Mouse (Mus musculus): ENCODE data around the gene Ccdc60.
"Not testable (repeated sequence)": the region's sequence is repeated elsewhere in the genome, so short reads cannot be mapped to it uniquely, and the experiment has no call there.

Ccdc60 gene

GRCm38 (mm10) chr5:116194499-116194898, 94.3 kb downstream of the Ccdc60 start:
- DNase-seq (ENCODE audit: low spot score in 2 of 2), result no peak

GRCm38 (mm10) chr5:116192693-116193092, 96.1 kb downstream of the Ccdc60 start:
- no peak for DNase-seq (ENCODE audit: low spot score in 2 of 2)

- DNase-seq (ENCODE audit: low spot score in 2 of 2), result no peak
These were observed 97.2 kb downstream of the Ccdc60 start for GRCm38 (mm10) chr5:116191596-116191995.

GRCm38 (mm10) chr5:116189818-116190217, 99.0 kb downstream of the Ccdc60 start:
- no peak for DNase-seq (ENCODE audit: low spot score in 2 of 2)

GRCm38 (mm10) chr5:116180594-116180993, 108.2 kb downstream of the Ccdc60 start:
- DNase-seq (ENCODE audit: low spot score in 2 of 2), result no peak

- DNase-seq (ENCODE audit: low spot score in 2 of 2), result no peak
These were observed 117.1 kb downstream of the Ccdc60 start for GRCm38 (mm10) chr5:116171721-116172120.

GRCm38 (mm10) chr5:116166965-116167364, 121.8 kb downstream of the Ccdc60 start:
- DNase-seq (ENCODE audit: low spot score in 2 of 2), result no peak

- no peak for DNase-seq (ENCODE audit: low spot score in 2 of 2)
These were observed 123.4 kb downstream of the Ccdc60 start for GRCm38 (mm10) chr5:116165203-116165888.

- DNase-seq (ENCODE audit: low spot score in 2 of 2), result no peak
These were observed 134.0 kb downstream of the Ccdc60 start for GRCm38 (mm10) chr5:116154811-116155210.

- not testable (repeated sequence) for DNase-seq (ENCODE audit: low spot score in 2 of 2)
These were observed 142.3 kb downstream of the Ccdc60 start for GRCm38 (mm10) chr5:116146446-116146845.

- no peak for DNase-seq (ENCODE audit: low spot score in 2 of 2)
These were observed 144.1 kb downstream of the Ccdc60 start for GRCm38 (mm10) chr5:116144711-116145110.

GRCm38 (mm10) chr5:116140682-116141081, 148.1 kb downstream of the Ccdc60 start:
- DNase-seq (ENCODE audit: low spot score in 2 of 2), result no peak

GRCm38 (mm10) chr5:116123344-116123743, 165.4 kb downstream of the Ccdc60 start:
- peak; percentile 79 to 80 for DNase-seq (ENCODE audit: low spot score in 2 of 2)

- peak; percentile 10 to 21 for DNase-seq (ENCODE audit: low spot score in 2 of 2)
These were observed 172.2 kb downstream of the Ccdc60 start for GRCm38 (mm10) chr5:116116567-116116966.

- DNase-seq (ENCODE audit: low spot score in 2 of 2), result no peak
These were observed 172.7 kb downstream of the Ccdc60 start for GRCm38 (mm10) chr5:116116110-116116509.

- DNase-seq (ENCODE audit: low spot score in 2 of 2), result no peak
These were observed 173.5 kb downstream of the Ccdc60 start for GRCm38 (mm10) chr5:116115071-116115834.

GRCm38 (mm10) chr5:116108651-116109050, 180.1 kb downstream of the Ccdc60 start:
- DNase-seq (ENCODE audit: low spot score in 2 of 2), result no peak

- DNase-seq (ENCODE audit: low spot score in 2 of 2), result no peak
These were observed 204.6 kb downstream of the Ccdc60 start for GRCm38 (mm10) chr5:116084231-116084630.

- no peak for DNase-seq (ENCODE audit: low spot score in 2 of 2)
These were observed 205.7 kb downstream of the Ccdc60 start, which contains the start of gene Tmem233 for GRCm38 (mm10) chr5:116083081-116083480. Gene Tmem233 (minus strand): TSS chr5:116083244.

GRCm38 (mm10) chr5:116082241-116082900, 206.4 kb downstream of the Ccdc60 start:
- DNase-seq (ENCODE audit: low spot score in 2 of 2), result no peak

- DNase-seq (ENCODE audit: low spot score in 2 of 2), result no peak
These were observed 207.2 kb downstream of the Ccdc60 start for GRCm38 (mm10) chr5:116081616-116082015.

- DNase-seq (ENCODE audit: low spot score in 2 of 2), result no peak
These were observed 208.0 kb downstream of the Ccdc60 start for GRCm38 (mm10) chr5:116080736-116081135.
